Mouse (Mus musculus) frontal cortex, postnatal 10 days (tissue): ENCODE measurements around the gene Pgm1.
A peak's percentile ranks its signal among the peaks of the same experiment; 100 is the strongest.

Experiments
- DNase-seq, 2 experiments: peaks; one replicate each; pipeline ENCODE4 v3.0.0; 2022; ENCODE audit warnings: low spot score in 2 of 2, mixed read lengths in 1 of 2

Pgm1 gene

GRCm38 (mm10) chr4:100010916-100011315 lies 81.7 kb downstream of the Pgm1 start:
- DNase-seq = no peak

GRCm38 (mm10) chr4:100011563-100011962 lies 82.3 kb downstream of the Pgm1 start:
- DNase-seq = no peak

- no peak for DNase-seq
These were observed 83.3 kb downstream of the Pgm1 start for GRCm38 (mm10) chr4:100012361-100013035.

GRCm38 (mm10) chr4:100027773-100028172 lies 98.6 kb downstream of the Pgm1 start:
- DNase-seq = no peak

GRCm38 (mm10) chr4:100028641-100029040 lies 99.4 kb downstream of the Pgm1 start:
- DNase-seq = peak; percentile 20 to 72

- DNase-seq = no peak
These were observed 102.1 kb downstream of the Pgm1 start for GRCm38 (mm10) chr4:100031270-100031669.

GRCm38 (mm10) chr4:100032608-100033007 lies 103.4 kb downstream of the Pgm1 start:
- DNase-seq = no peak

GRCm38 (mm10) chr4:100033944-100034343 lies 104.7 kb downstream of the Pgm1 start:
- no peak for DNase-seq

GRCm38 (mm10) chr4:100034971-100035370 lies 105.8 kb downstream of the Pgm1 start:
- DNase-seq = no peak

- DNase-seq = no peak
These were observed 106.8 kb downstream of the Pgm1 start for GRCm38 (mm10) chr4:100035919-100036554.
